Mouse (Mus musculus) heart, postnatal 0 days (tissue): ENCODE results near the gene Copz2.

Source experiments
- CTCF ChIP-seq: IDR thresholded peaks from 2 replicates; pipeline ENCODE4 v1.5.1; 2016; ENCODE audit warnings: antibody characterized with exemption, control low read depth, low read depth
- EP300 ChIP-seq: IDR thresholded peaks from 2 replicates; pipeline ENCODE4 v1.6.1; 2016; ENCODE audit warnings: antibody characterized with exemption, low read depth

- TF ChIP-seq CTCF: no peak
- no peak for TF ChIP-seq EP300
Observed at GRCm38 (mm10) chr11:96857446-96857845, 7.8 kb downstream of the Copz2 start.
